In genomic region chr4:83486117-83486901, GRCm38 (mm10) we compare ENCODE assay signal across 8 mouse cellular contexts. TPM values are rescaled to one million over a fixed set of nuclear protein-coding genes. Genes with fewer than 3 reads are reported as not detected.
DNase-seq lines count a peak whose midpoint lies in the region; ATAC-seq and TF ChIP-seq lines count a peak whose summit lies in the region.

TSS of gene Psip1 (minus strand) at chr4:83486459.

- H3K36me3 ChIP-seq in heart, embryonic 10.5 days = peaks cover 27% of the 10 kb centered on the region
- H3K36me3 ChIP-seq in kidney, embryonic 15.5 days = peaks cover 29% of the 10 kb centered on the region

- peak within 1 kb of the TSS; percentile 75 for H3K4me2 ChIP-seq in kidney, embryonic 15.5 days

- DNase-seq in A20 (ENCODE audit: low read depth, low spot score) (peak; percentile 96), liver (peak; percentile 92)
- peak; percentile 95 for DNase-seq in heart, embryonic 10.5 days (ENCODE audit: low spot score)
- DNase-seq in spleen, postnatal 4 days (ENCODE audit: low spot score in 2 of 2) = peak; percentile 90 to 98

- TF ChIP-seq POLR2A in bone marrow macrophage, adult 2 months (IDR thresholded peaks at IDR 0.05; ENCODE audit: borderline replicate concordance, low read depth, low read length) = no peak
- TF ChIP-seq POLR2A in embryonic fibroblast, embryonic 13.5 days (IDR thresholded peaks at IDR 0.05; ENCODE audit: low read depth, low read length) = peak; percentile 61; the same call in 1 of the 2 replicates

- H3K9ac ChIP-seq in kidney, embryonic 15.5 days = peak within 1 kb of the TSS; percentile 82

- no peak for TF ChIP-seq CTCF in bone marrow macrophage, adult 2 months (IDR thresholded peaks at IDR 0.05; ENCODE audit: low read depth, low read length)
- TF ChIP-seq CTCF in embryonic fibroblast, embryonic 13.5 days (IDR thresholded peaks at IDR 0.05; ENCODE audit: borderline replicate concordance, insufficient read depth, low read length) = no peak

- peaks cover 4% of the 10 kb centered on the region for H3K4me1 ChIP-seq in bone marrow macrophage, adult 2 months (ENCODE audit: control insufficient read depth, insufficient read depth, low read length)
- peaks cover 2% of the 10 kb centered on the region; the same call in 1 of the 2 replicates for H3K4me1 ChIP-seq in embryonic fibroblast, embryonic 13.5 days (ENCODE audit: control insufficient read depth, insufficient read depth, low read length)
- peaks cover 14% of the 10 kb centered on the region for H3K4me1 ChIP-seq in heart, embryonic 10.5 days
- peaks cover 18% of the 10 kb centered on the region for H3K4me1 ChIP-seq in kidney, embryonic 15.5 days

- peak within 1 kb of the TSS; percentile 69 for H3K4me3 ChIP-seq in bone marrow macrophage, adult 2 months (ENCODE audit: insufficient read depth, low read length)
- H3K4me3 ChIP-seq in embryonic fibroblast, embryonic 13.5 days (ENCODE audit: insufficient read depth, low read length) = peak within 1 kb of the TSS; percentile 70
- peak within 1 kb of the TSS; percentile 92 for H3K4me3 ChIP-seq in heart, embryonic 10.5 days
- H3K4me3 ChIP-seq in kidney, embryonic 15.5 days (replicated peaks) = peak within 1 kb of the TSS; percentile 91

- WGBS in heart, embryonic 10.5 days = 2% methylated on average over 74 of the region's 86 CpGs
- under 1% methylated on average over 64 of the region's 86 CpGs for WGBS in kidney, embryonic 15.5 days

- peak within 1 kb of the TSS; percentile 81 for H3K27ac ChIP-seq in bone marrow macrophage, adult 2 months (ENCODE audit: insufficient read depth, low read depth, low read length)
- H3K27ac ChIP-seq in embryonic fibroblast, embryonic 13.5 days (ENCODE audit: insufficient read depth, low read length) = peak within 1 kb of the TSS; percentile 85
- peak within 1 kb of the TSS; percentile 99 for H3K27ac ChIP-seq in heart, embryonic 10.5 days
- H3K27ac ChIP-seq in kidney, embryonic 15.5 days = peak within 1 kb of the TSS; percentile 98

- H3K27me3 ChIP-seq in heart, embryonic 10.5 days (ENCODE audit: insufficient read depth, poor library complexity, severe bottlenecking) = no peaks in the 10 kb centered on the region
- H3K27me3 ChIP-seq in kidney, embryonic 15.5 days = no peaks in the 10 kb centered on the region

- ATAC-seq in kidney, embryonic 15.5 days (replicated peaks; ENCODE audit: low FRiP score) = peak; percentile 96
- peak; percentile 89 for ATAC-seq in monocyte, adult 5-6 weeks (replicated peaks; ENCODE audit: insufficient number of reproducible peaks, low FRiP score, low TSS enrichment, poor library complexity, severe bottlenecking)

- no peaks in the 10 kb centered on the region for H3K9me3 ChIP-seq in heart, embryonic 10.5 days
- no peaks in the 10 kb centered on the region for H3K9me3 ChIP-seq in kidney, embryonic 15.5 days (replicated peaks)

RNA-seq across cellular contexts. Expression of gene Psip1, which starts in this region (rescaled TPM):
- polyA plus RNA-seq in bone marrow macrophage, adult 2 months (2012; ENCODE audit: insufficient read depth, insufficient read length, missing spikeins) = 39.0 and 51.5 TPM in 2 replicates
- 110 and 180 TPM in 2 replicates for polyA plus RNA-seq in embryonic fibroblast, embryonic 13.5 days (2011; ENCODE audit: insufficient read length, low read depth, missing spikeins)
- polyA plus RNA-seq in heart, embryonic 10.5 days (2016; fragmentation: Nextera tagmentation; extraction: Ambion mirVana) = 96.6 and 148 TPM in 2 replicates
- 150 and 151 TPM in 2 replicates for polyA plus RNA-seq in kidney, embryonic 15.5 days (2015; fragmentation: Nextera tagmentation; extraction: Ambion mirVana)
- total RNA-seq in monocyte, adult 5-6 weeks (2017) = 133 to 185 TPM (median 138 TPM) in 3 replicates

Comparison
In these comparisons a context has a peak if more than half of its experiments do, and no peak if none do; other contexts are left out.
1. Peak in every context shown above with its lines: DNase-seq, ATAC-seq, H3K4me3 ChIP-seq and H3K27ac ChIP-seq.